Mouse (Mus musculus) ES-Bruce4 (cell line): ENCODE results near the gene Mrpl42. TPM values are rescaled to one million over a fixed set of nuclear protein-coding genes. Genes with fewer than 3 reads are reported as not detected.

Experiments
- H3K27ac ChIP-seq: 2 replicates; pipeline ENCODE4 v1.5.1; 2012; ENCODE audit warnings: low read length, inconsistent platforms; ENCODE audit not compliant: insufficient read depth
- H3K27me3 ChIP-seq: 2 replicates; pipeline ENCODE4 v1.6.1; 2012; ENCODE audit warnings: mild to moderate bottlenecking, low read length, inconsistent platforms; ENCODE audit not compliant: control insufficient read depth, poor library complexity, insufficient read depth, severe bottlenecking
- H3K36me3 ChIP-seq: 2 replicates; pipeline ENCODE4 v1.6.1; 2012; ENCODE audit warnings: inconsistent platforms, mild to moderate bottlenecking, low read length, moderate library complexity; ENCODE audit not compliant: control insufficient read depth, poor library complexity, insufficient read depth, severe bottlenecking
- H3K4me1 ChIP-seq: one replicate; pipeline ENCODE4 v1.8.1; 2011; ENCODE audit warnings: low read length; ENCODE audit not compliant: control insufficient read depth, insufficient read depth
- H3K4me3 ChIP-seq: 2 replicates; pipeline ENCODE4 v1.5.1; 2011; ENCODE audit warnings: low read depth, mild to moderate bottlenecking, low read length
- H3K9ac ChIP-seq: 2 replicates; pipeline ENCODE4 v1.6.1; 2012; ENCODE audit warnings: low read depth, mild to moderate bottlenecking, inconsistent platforms; ENCODE audit not compliant: poor library complexity, severe bottlenecking
- H3K9me3 ChIP-seq: replicated peaks from 2 replicates; pipeline ENCODE4 v1.6.1; 2012; ENCODE audit warnings: mild to moderate bottlenecking, low read length, inconsistent platforms; ENCODE audit not compliant: control insufficient read depth, poor library complexity, insufficient read depth, severe bottlenecking
- CTCF ChIP-seq: IDR thresholded peaks from one replicate; pipeline ENCODE4 v1.8.1; 2011; ENCODE audit warnings: low read depth, low read length
- EP300 ChIP-seq: IDR thresholded peaks from 2 replicates; pipeline ENCODE4 v1.6.1; 2011; ENCODE audit warnings: low read depth, low read length; ENCODE audit not compliant: insufficient read depth
- POLR2A ChIP-seq: IDR thresholded peaks from one replicate; pipeline ENCODE4 v1.8.1; 2011; ENCODE audit warnings: low read length; ENCODE audit not compliant: insufficient read depth
- polyA plus RNA-seq: library from polyadenylated mRNA; stranded (reverse); fragments of >200 nt; gene quantifications from 2 replicates; pipeline ENCODE4 v1.2.4, GENCODE M21; 2011; ENCODE audit warnings: low read depth; ENCODE audit not compliant: missing spikeins, insufficient read depth, insufficient read length

The Mrpl42 gene
- polyA plus RNA-seq, 1 experiment, result 238 TPM

- H3K4me3 ChIP-seq, result no peak overlapping the region
- 0 out of 2 replicates have a peak, but pooled peaks cover 2% of the 10 kb centered on the region for H3K36me3 ChIP-seq
- H3K9me3 ChIP-seq, result no peaks in the 10 kb centered on the region
- H3K27me3 ChIP-seq, result no peaks in the 10 kb centered on the region
- TF ChIP-seq CTCF (no peak), POLR2A (no peak), EP300 (no peak)
- H3K27ac ChIP-seq, result no peak overlapping the region
- no peaks in the 10 kb centered on the region for H3K4me1 ChIP-seq
- no peak overlapping the region for H3K9ac ChIP-seq
Measured at GRCm38 (mm10) chr10:95447954-95448353, 53.8 kb downstream of the Mrpl42 start.

- H3K36me3 ChIP-seq, result 0 out of 2 replicates have a peak, but pooled peaks cover 5% of the 10 kb centered on the region
- H3K4me1 ChIP-seq, result no peaks in the 10 kb centered on the region
- TF ChIP-seq EP300 (no peak), CTCF (no peak), POLR2A (no peak)
- H3K27me3 ChIP-seq, result no peaks in the 10 kb centered on the region
- H3K9ac ChIP-seq, result no peak overlapping the region
- H3K27ac ChIP-seq, result no peak overlapping the region
- no peak overlapping the region for H3K4me3 ChIP-seq
- no peaks in the 10 kb centered on the region for H3K9me3 ChIP-seq
Measured at GRCm38 (mm10) chr10:95445104-95446056, 56.4 kb downstream of the Mrpl42 start.

- no peaks in the 10 kb centered on the region for H3K9me3 ChIP-seq
- 0 out of 2 replicates have a peak, but pooled peaks cover 5% of the 10 kb centered on the region for H3K36me3 ChIP-seq
- no peak overlapping the region for H3K9ac ChIP-seq
- no peak overlapping the region for H3K27ac ChIP-seq
- no peak for TF ChIP-seq POLR2A
- TF ChIP-seq CTCF, result no peak
- TF ChIP-seq EP300, result no peak
- no peaks in the 10 kb centered on the region for H3K4me1 ChIP-seq
- H3K27me3 ChIP-seq, result no peaks in the 10 kb centered on the region
- no peak overlapping the region for H3K4me3 ChIP-seq
Measured at GRCm38 (mm10) chr10:95442334-95442733, 59.4 kb downstream of the Mrpl42 start.

GRCm38 (mm10) chr10:95440566-95440965, 61.2 kb downstream of the Mrpl42 start:
- Histone ChIP-seq H3K9me3 (no peaks in the 10 kb centered on the region), H3K36me3 (0 out of 2 replicates have a peak, but pooled peaks cover 5% of the 10 kb centered on the region), H3K9ac (no peak overlapping the region), H3K27me3 (no peaks in the 10 kb centered on the region), H3K4me1 (no peaks in the 10 kb centered on the region), H3K4me3 (no peak overlapping the region), H3K27ac (no peak overlapping the region)
- TF ChIP-seq CTCF (peak; percentile 47), EP300 (no peak)

- Histone ChIP-seq H3K9ac (no peak overlapping the region), H3K27ac (no peak overlapping the region), H3K36me3 (0 out of 2 replicates have a peak, but pooled peaks cover 5% of the 10 kb centered on the region), H3K9me3 (no peaks in the 10 kb centered on the region), H3K4me3 (no peak overlapping the region), H3K27me3 (no peaks in the 10 kb centered on the region), H3K4me1 (no peaks in the 10 kb centered on the region)
- TF ChIP-seq CTCF, result no peak
- TF ChIP-seq POLR2A, result no peak
- no peak for TF ChIP-seq EP300
Measured at GRCm38 (mm10) chr10:95439718-95440339, 61.9 kb downstream of the Mrpl42 start.

GRCm38 (mm10) chr10:95438941-95439340, 62.8 kb downstream of the Mrpl42 start:
- no peak overlapping the region for H3K27ac ChIP-seq
- no peaks in the 10 kb centered on the region for H3K27me3 ChIP-seq
- H3K9ac ChIP-seq, result no peak overlapping the region
- no peaks in the 10 kb centered on the region for H3K4me1 ChIP-seq
- H3K4me3 ChIP-seq, result no peak overlapping the region
- no peak for TF ChIP-seq CTCF
- H3K36me3 ChIP-seq, result 0 out of 2 replicates have a peak, but pooled peaks cover 3% of the 10 kb centered on the region
- no peaks in the 10 kb centered on the region for H3K9me3 ChIP-seq

Other genes starting within 250 kb of the Mrpl42 start
- gene Cradd, start 177.8 kb downstream of the Mrpl42 start, polyA plus RNA-seq, result 18.4 and 21.9 TPM in 2 replicates
- 66.1 and 75.1 TPM in 2 replicates for gene Socs2, start 84.8 kb downstream of the Mrpl42 start, polyA plus RNA-seq
- 280 and 301 TPM in 2 replicates for gene Ube2n, start 13.2 kb upstream of the Mrpl42 start, polyA plus RNA-seq
- 128 and 133 TPM in 2 replicates for gene Nudt4, start 62.2 kb upstream of the Mrpl42 start, polyA plus RNA-seq
- gene Anapc15-ps, start 171.5 kb upstream of the Mrpl42 start, polyA plus RNA-seq, result 3.4 TPM in 1 of 2 replicates, not detected in the other